29 mouse cellular contexts compared by ENCODE assay signal in genomic region chr16:13732786-13733185, GRCm38 (mm10). TPM values are rescaled to one million over a fixed set of nuclear protein-coding genes. Genes with fewer than 3 reads are reported as not detected.
"Had no signal": no experiment of that assay in that cellular context is flagged by ENCODE, and none has a peak within 500 bp of the region (broad histone marks: within the 10 kb centered on the region; RNA-seq: fewer than 3 reads in every experiment).

No protein-coding gene starts in this region.

- H3K4me2 ChIP-seq: heart, embryonic 11.5 days; heart, embryonic 13.5 days; heart, embryonic 15.5 days; hindbrain, embryonic 13.5 days; hindbrain, embryonic 15.5 days; kidney, embryonic 15.5 days; limb, embryonic 12.5 days; liver, embryonic 11.5 days; liver, embryonic 13.5 days had no signal

- H3K27me3 ChIP-seq: heart, embryonic 15.5 days; hindbrain, embryonic 15.5 days; liver, embryonic 13.5 days had no signal

- H3K4me3 ChIP-seq: gastrocnemius, adult 2 months; heart, embryonic 13.5 days; heart, embryonic 15.5 days; hindbrain, embryonic 13.5 days; hindbrain, embryonic 15.5 days; kidney, embryonic 15.5 days; layer of hippocampus, adult 2 months; left cerebral cortex, adult 2 months; limb, embryonic 10.5 days; limb, embryonic 12.5 days; liver, embryonic 13.5 days had no signal

- DNase-seq: gastrocnemius, adult 2 months; gastrocnemius, postnatal 10 days; gastrocnemius, postnatal 25 days; heart, adult 18-20 months; heart, postnatal 14 days; heart, postnatal 36 days; kidney, adult 11 months; kidney, adult 2 months; kidney, adult 9 months; kidney, postnatal 25 days; kidney, postnatal 4 days; liver; liver, embryonic 13.5 days had no signal

- H3K36me3 ChIP-seq: heart, embryonic 13.5 days; heart, embryonic 15.5 days; hindbrain, embryonic 13.5 days; hindbrain, embryonic 15.5 days; kidney, embryonic 15.5 days; limb, embryonic 10.5 days; limb, embryonic 12.5 days; liver, embryonic 13.5 days had no signal

- H3K27ac ChIP-seq: gastrocnemius, adult 2 months; heart, embryonic 13.5 days; heart, embryonic 15.5 days; hindbrain, embryonic 13.5 days; hindbrain, embryonic 15.5 days; hindbrain, postnatal 0 days; kidney, embryonic 15.5 days; kidney, postnatal 0 days; layer of hippocampus, adult 2 months; left cerebral cortex, adult 2 months; limb, embryonic 10.5 days; limb, embryonic 12.5 days; liver, embryonic 13.5 days had no signal

- H3K9ac ChIP-seq: heart, embryonic 13.5 days; heart, embryonic 15.5 days; hindbrain, embryonic 13.5 days; hindbrain, embryonic 15.5 days; kidney, embryonic 15.5 days; limb, embryonic 12.5 days; liver, embryonic 13.5 days had no signal

- ATAC-seq: hindbrain, postnatal 0 days; intestine, embryonic 16.5 days had no signal

- H3K9me3 ChIP-seq: heart, embryonic 13.5 days; heart, embryonic 15.5 days; hindbrain, embryonic 13.5 days; hindbrain, embryonic 15.5 days; kidney, embryonic 15.5 days; limb, embryonic 10.5 days; limb, embryonic 12.5 days; liver, embryonic 13.5 days had no signal

RNA-seq across cellular contexts. Expression of gene Pla2g10, which starts 2.0 kb away (rescaled TPM):
- polyA plus RNA-seq: frontal cortex, adult 2 months; heart, embryonic 11.5 days; heart, postnatal 0 days; hindbrain, postnatal 0 days; kidney, postnatal 0 days; limb, embryonic 12.5 days; liver, embryonic 13.5 days had no signal
